Mouse (Mus musculus): ENCODE measurements around the gene H2-DMa.
"Not testable (repeated sequence)": the region's sequence is repeated elsewhere in the genome, so short reads cannot be mapped to it uniquely, and the experiment has no call there.

Gene H2-DMa

GRCm38 (mm10) chr17:34126826-34127420, 7.6 kb downstream of the H2-DMa start:
- DNase-seq (ENCODE audit: low spot score): no peak

DNA sequence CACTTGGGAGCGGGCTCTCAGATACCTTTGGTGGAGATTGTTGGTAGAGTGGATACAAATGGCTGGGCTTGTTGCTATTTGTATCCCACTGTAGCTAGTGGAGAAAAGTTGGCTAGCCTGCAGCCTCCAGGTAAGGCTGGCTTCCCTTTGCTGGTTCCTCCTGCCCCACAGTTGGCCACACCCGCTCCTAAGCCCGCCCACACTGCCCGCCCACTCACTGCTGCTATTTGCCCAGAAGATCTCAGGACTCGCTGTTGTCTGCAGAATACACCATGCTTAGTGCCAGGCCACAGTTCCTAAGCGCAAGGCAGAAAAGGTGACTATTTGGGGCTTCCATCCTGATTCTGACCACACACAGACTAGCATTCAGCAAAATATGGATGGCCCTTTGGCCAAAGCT, 8.1 kb downstream of the H2-DMa start:
- no peak for DNase-seq (ENCODE audit: low spot score)

DNA sequence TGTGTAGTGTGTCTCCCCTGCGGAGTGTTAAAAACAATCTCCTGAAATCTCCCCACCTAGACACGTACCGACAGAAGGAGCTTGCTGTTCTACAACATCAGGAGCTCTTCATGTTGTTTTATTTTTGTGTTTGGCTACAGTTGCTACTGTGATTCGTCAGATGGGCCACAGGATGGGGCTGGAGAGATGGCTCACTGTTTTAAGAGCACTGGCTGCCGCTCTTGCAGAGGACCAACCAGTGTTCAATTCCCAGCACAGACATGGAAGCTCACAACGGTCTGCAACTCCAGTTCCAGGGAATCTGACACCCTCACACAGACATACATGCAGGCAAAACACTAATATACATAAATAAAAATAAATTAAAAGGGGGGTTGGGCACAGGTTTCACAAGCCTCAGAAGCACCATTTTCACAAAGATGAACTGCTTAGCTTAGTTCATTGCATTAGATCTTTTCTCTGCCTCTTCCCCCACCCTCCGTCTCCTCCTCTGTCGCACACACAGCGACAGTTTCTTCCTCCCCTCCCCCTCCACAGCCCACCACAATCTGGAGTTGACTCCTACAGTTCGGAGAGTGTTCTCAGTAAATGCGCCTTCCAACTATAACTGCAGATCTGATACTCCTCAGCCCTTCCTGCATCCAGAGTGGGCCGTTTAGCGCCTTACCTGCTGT, 9.1 kb downstream of the H2-DMa start:
- no peak for DNase-seq (ENCODE audit: low spot score)

DNA sequence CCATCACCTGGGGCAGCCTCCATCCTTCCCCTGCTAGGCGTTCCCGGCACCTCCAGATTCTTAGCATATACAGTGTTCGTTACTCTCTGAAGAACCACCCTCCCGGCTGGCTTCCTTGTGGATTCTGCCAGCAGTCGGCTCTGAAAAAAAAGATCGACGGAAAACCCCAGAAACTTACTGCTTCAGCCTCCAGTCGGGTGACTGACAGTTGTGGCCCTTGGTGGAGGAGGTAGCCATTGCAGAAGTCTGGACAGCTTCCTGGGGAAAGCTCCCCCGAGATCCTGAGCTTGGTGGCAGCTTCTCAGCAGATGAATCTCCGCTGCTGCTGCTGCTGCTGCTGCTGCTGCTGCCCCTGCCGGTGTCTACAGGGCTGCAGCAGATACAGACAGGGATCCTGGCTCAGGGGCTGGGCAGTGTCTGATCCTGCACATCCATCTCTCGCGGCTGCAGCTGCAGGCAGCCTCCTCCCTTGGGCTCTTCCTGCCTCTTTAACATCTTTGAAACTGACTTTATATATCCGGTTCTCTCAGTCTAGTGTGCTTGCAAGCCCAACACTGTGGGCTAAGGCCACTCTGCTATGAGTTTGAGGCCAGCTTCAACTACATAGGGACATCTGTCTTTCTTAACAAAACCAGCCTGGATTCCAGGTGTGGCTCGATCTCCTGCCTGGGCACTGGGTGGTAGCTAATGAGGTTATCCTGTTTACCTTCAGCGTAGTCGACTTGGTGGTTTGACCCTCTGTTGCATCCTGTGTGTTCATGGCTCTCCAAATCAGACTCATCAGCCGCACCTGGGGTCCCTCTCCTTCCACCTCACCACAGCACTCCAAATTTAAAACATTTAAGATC, 9.8 kb downstream of the H2-DMa start:
- no peak for DNase-seq (ENCODE audit: low spot score)

- DNase-seq (ENCODE audit: low spot score): no peak
Measured at GRCm38 (mm10) chr17:34130073-34130947, 11.0 kb downstream of the H2-DMa start.

- no peak for DNase-seq (ENCODE audit: low spot score)
Measured at GRCm38 (mm10) chr17:34131911-34132310, 12.6 kb downstream of the H2-DMa start.

GRCm38 (mm10) chr17:34133289-34133688, 13.9 kb downstream of the H2-DMa start:
- no peak for DNase-seq (ENCODE audit: low spot score)

GRCm38 (mm10) chr17:34134451-34134850, 15.1 kb downstream of the H2-DMa start:
- DNase-seq (ENCODE audit: low spot score): no peak

GRCm38 (mm10) chr17:34135297-34136224, 16.2 kb downstream of the H2-DMa start:
- peak; percentile 99 for DNase-seq (ENCODE audit: low spot score)

DNA sequence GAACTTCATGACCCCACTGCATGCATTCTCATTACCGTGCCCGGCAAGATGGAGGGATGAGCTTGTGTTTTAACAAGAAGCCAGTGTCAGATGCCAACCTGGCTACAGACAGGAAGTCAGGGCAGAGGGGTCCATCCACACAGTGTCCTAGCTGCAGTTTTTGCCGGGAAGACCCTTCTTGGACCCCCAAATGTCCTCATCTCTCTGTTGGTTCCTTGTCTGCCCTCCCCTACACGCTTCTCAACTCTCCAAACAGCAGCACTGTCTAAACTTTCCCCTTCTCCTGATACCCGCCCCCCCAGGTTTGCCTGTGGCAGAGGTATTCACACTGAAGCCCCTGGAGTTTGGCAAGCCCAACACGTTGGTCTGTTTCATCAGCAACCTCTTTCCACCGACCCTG, 18.3 kb downstream of the H2-DMa start:
- no peak for DNase-seq (ENCODE audit: low spot score)

- DNase-seq (ENCODE audit: low spot score): no peak
Measured at GRCm38 (mm10) chr17:34138655-34139054, 19.3 kb downstream of the H2-DMa start.

DNA sequence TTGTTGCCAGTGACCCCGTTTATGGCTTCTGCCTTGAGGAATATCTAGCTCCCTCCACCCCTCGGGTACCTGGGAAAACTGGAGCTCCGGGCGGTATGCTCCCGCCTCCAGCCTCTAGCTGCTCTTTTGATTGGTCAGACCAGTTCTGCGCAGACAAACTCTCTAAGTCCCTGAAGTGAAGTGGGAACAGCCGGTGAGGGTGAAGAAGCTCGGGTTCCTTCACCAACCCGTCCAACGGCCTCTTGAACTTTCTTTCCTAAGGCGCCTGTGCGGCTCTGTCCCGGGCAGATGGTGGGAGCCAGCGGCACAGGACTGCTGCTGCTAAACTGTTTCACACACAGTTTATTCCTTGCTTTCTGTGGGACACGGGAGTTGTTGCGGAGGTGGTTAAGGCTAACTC, 20.1 kb downstream of the H2-DMa start:
- DNase-seq (ENCODE audit: low spot score): no peak

- no peak for DNase-seq (ENCODE audit: low spot score)
Measured at GRCm38 (mm10) chr17:34140240-34140639, 20.9 kb downstream of the H2-DMa start.

GRCm38 (mm10) chr17:34141448-34141847, 22.1 kb downstream of the H2-DMa start:
- no peak for DNase-seq (ENCODE audit: low spot score)

- DNase-seq (ENCODE audit: low spot score): no peak
Measured at GRCm38 (mm10) chr17:34142456-34143010, 23.2 kb downstream of the H2-DMa start.

- peak; percentile 44 for DNase-seq (ENCODE audit: low spot score)
Measured at GRCm38 (mm10) chr17:34143033-34143432, 23.7 kb downstream of the H2-DMa start, which contains the start of gene H2-DMb2. TSS of gene H2-DMb2 (plus strand) at chr17:34143307.

DNA sequence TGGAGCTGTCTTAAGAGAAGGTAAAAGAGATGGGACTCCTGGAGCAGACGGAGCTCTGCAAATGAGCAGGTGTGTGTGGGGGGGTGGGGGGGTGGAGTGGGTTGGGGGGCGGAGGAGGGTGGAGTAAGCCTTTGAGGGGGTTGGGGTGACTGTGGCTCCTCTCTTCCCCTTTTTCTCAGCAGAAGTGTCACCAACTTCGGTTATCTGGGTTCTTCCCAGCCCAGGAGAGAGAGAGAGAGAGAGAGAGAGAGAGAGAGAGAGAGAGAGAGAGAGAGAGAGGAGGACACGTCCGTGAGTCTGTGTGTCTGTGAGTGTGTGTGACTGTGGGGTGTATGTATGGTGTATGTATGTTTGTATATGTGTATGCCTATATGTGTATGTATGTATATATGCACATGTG, 24.1 kb downstream of the H2-DMa start:
- no peak for DNase-seq (ENCODE audit: low spot score)

DNA sequence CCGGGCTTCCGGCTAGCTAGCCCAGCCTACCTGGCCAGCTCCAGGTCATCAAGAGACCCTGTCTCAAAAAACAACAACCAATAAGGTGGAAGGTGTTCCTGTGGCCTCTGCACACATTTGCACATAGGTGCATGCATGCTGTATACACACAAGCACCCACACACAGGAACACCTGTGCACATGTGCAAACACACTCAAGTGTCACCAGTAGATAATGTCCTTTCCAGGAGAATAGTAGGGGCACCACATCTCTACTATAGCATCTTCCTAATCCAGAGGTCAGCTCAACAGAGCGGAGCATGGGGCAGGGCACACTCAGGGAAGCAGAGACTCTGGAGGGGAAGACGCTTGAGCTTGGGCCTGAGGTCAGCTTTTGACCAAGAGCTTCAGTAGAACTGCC, 24.9 kb downstream of the H2-DMa start:
- not testable (repeated sequence) for DNase-seq (ENCODE audit: low spot score)

DNA sequence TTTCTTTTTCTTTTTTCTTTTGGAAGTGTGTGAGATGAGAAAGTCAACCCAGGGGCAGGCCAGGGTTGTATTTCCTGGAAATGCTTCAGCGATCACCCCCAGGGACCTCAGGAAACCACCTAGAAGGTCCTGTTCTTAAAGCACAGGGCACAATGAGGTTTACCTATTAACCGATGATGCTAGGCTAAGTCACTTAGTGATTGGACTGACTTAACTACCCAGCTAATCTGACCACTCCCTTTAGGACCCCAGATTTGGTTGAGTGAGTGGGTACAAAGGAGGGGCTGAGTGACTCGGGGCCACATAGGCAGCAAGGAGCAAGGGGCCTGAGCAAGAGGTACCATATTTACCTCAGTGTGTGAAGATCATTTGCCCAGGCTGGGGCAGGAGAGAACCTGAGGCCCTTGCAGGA, 25.6 kb downstream of the H2-DMa start:
- DNase-seq (ENCODE audit: low spot score): no peak

DNA sequence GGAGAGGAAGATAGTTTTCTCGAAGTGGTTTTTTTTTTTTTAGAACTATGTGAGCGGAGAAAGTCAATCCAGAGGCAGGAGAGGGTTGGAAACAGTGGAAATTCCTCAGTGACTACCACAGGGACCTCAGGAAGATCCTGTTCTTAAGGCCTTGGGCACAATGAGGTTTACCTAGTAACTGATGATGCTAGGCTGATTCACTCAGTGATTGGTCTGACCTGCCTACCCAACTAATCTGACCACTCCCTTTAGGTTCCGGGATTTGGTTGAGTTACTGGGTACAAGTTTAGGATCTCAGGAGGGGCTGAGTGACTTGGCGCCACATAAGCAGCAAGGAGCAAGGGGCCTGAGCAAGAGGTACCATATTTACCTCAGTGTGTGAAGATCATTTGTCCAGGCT, 33.6 kb downstream of the H2-DMa start, which contains the start of gene H2-DMb1:
Gene H2-DMb1, plus strand, starts transcription at position 150 of the 400 bp plus-strand sequence.
- DNase-seq (ENCODE audit: low spot score): peak; percentile 77
